Mouse (Mus musculus) c-Kit-positive CD71-negative TER-119-negative erythroid progenitor cells, embryonic 14.5 days (primary cell): ENCODE results near the gene Asap2.

ENCODE experiments used
- DNase-seq: peaks from one replicate; pipeline ENCODE4 v3.0.0-alpha.2; 2013; ENCODE audit warnings: low read depth

The Asap2 gene

GRCm38 (mm10) chr12:21133031-21133430 lies 142.8 kb downstream of the Asap2 start:
- no peak for DNase-seq

GRCm38 (mm10) chr12:21133972-21134859 lies 144.0 kb downstream of the Asap2 start:
- DNase-seq = no peak

- no peak for DNase-seq
Observed at GRCm38 (mm10) chr12:21135651-21136461, 145.6 kb downstream of the Asap2 start.

- no peak for DNase-seq
Observed at GRCm38 (mm10) chr12:21136462-21136751, 146.1 kb downstream of the Asap2 start.

- no peak for DNase-seq
Observed at GRCm38 (mm10) chr12:21139560-21139959, 149.3 kb downstream of the Asap2 start.

- DNase-seq = no peak
Observed at GRCm38 (mm10) chr12:21140153-21140552, 149.9 kb downstream of the Asap2 start.

GRCm38 (mm10) chr12:21140741-21141308 lies 150.6 kb downstream of the Asap2 start:
- no peak for DNase-seq

GRCm38 (mm10) chr12:21141691-21142300 lies 151.5 kb downstream of the Asap2 start:
- DNase-seq = no peak

- DNase-seq = no peak
Observed at GRCm38 (mm10) chr12:21142489-21143254, 152.4 kb downstream of the Asap2 start.

GRCm38 (mm10) chr12:21144602-21145001 lies 154.3 kb downstream of the Asap2 start:
- no peak for DNase-seq

- DNase-seq = no peak
Observed at GRCm38 (mm10) chr12:21145050-21145449, 154.8 kb downstream of the Asap2 start.

GRCm38 (mm10) chr12:21146826-21147225 lies 156.6 kb downstream of the Asap2 start:
- no peak for DNase-seq

- DNase-seq = no peak
Observed at GRCm38 (mm10) chr12:21153279-21153707, 163.0 kb downstream of the Asap2 start.

- DNase-seq = no peak
Observed at GRCm38 (mm10) chr12:21155062-21155461, 164.8 kb downstream of the Asap2 start.

- DNase-seq = no peak
Observed at GRCm38 (mm10) chr12:21159304-21159703, 169.0 kb downstream of the Asap2 start.

- DNase-seq = no peak
Observed at GRCm38 (mm10) chr12:21160327-21160828, 170.1 kb downstream of the Asap2 start.

- no peak for DNase-seq
Observed at GRCm38 (mm10) chr12:21161841-21162240, 171.6 kb downstream of the Asap2 start.

GRCm38 (mm10) chr12:21163706-21164105 lies 173.4 kb downstream of the Asap2 start:
- DNase-seq = no peak

GRCm38 (mm10) chr12:21164251-21164650 lies 174.0 kb downstream of the Asap2 start:
- no peak for DNase-seq

GRCm38 (mm10) chr12:21165157-21165556 lies 174.9 kb downstream of the Asap2 start:
- no peak for DNase-seq

GRCm38 (mm10) chr12:21165891-21166342 lies 175.7 kb downstream of the Asap2 start:
- DNase-seq = no peak
